Mouse (Mus musculus) adrenal gland, adult 10 weeks (tissue): ENCODE results near the gene Elovl7. TPM values are rescaled to one million over a fixed set of nuclear protein-coding genes. Genes with fewer than 3 reads are reported as not detected.

Experiments
- polyA plus RNA-seq: library from polyadenylated mRNA; stranded (reverse); fragments of 350-450 nt; fragmentation: Illumina TruSeq; extraction: RNeasy Lipid Tissue Mini Kit (QIAGEN cat#74804); gene quantifications from one replicate; pipeline ENCODE4 v1.2.3, GENCODE M21; 2014; ENCODE audit warnings: low read depth, low replicate concordance

Elovl7 gene
- polyA plus RNA-seq, result 8.0 TPM

DNA sequence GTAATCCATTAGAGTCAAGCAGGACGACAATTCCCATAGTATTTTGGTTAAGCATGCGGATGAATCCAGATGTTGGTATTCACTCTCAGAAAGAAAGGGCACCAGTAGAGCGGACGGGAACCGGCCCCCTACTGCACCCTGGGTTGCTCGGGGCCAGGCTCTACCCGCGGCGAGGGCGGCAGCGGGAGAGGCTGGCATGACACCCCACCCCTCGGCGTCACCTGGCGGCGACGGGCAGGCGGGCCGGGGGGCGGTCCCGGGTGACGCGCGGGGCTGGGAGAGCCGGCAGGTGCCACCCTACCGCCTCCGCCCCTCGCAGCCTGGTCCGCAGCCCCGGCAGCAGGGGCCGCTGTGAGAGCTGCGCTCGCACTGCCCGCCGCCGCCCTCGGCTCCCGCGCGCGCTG is at the start of gene Elovl7:
Elovl7 (plus strand) TSS at position 324 of the 404 bp plus-strand sequence.

GRCm38 (mm10) chr13:108315702-108316486 is 101.7 kb downstream of the Elovl7 start, which contains the start of gene Depdc1b:
Depdc1b (plus strand) TSS chr13:108316332.

Other genes starting within 250 kb of the Elovl7 start
- 162 TPM for gene Smim15, start 170.0 kb upstream of the Elovl7 start, polyA plus RNA-seq
- 119 TPM for gene Ndufaf2, start 55.8 kb upstream of the Elovl7 start, polyA plus RNA-seq
- gene Ercc8, start 55.7 kb upstream of the Elovl7 start, polyA plus RNA-seq, result 6.3 TPM
- 0.87 TPM for gene Depdc1b, start 101.9 kb downstream of the Elovl7 start, polyA plus RNA-seq
- 9.7 TPM for gene Pde4d, start 235.5 kb downstream of the Elovl7 start, polyA plus RNA-seq